Mouse (Mus musculus): ENCODE results near the gene Phactr4. TPM values are rescaled to one million over a fixed set of nuclear protein-coding genes. Genes with fewer than 3 reads are reported as not detected.

Phactr4 gene
- total and polyA plus RNA-seq, 3 experiments = 0.95 to 9.6 (median 1.4) TPM

- peaks cover 54 to 67% of the 10 kb centered on the region in 2 experiments for H3K36me3 ChIP-seq (replicated peaks in 1 of 2; ENCODE audit: control insufficient read depth in 1 of 2, insufficient read depth in 1 of 2, low read length in 1 of 2)
- H3K4me1 ChIP-seq (ENCODE audit: control insufficient read depth in 1 of 2, insufficient read depth in 2 of 2) = peaks cover 0 to 7% of the 10 kb centered on the region in 2 experiments; a peak in 2 of 4 replicates
- in situ Hi-C loops (cut with MboI; ENCODE audit: low pct_ligation_motif_present, low pct_unique_long_range_greater_than_20kb, low sequenced_read_pairs) = no loop called here
- peaks cover 16% of the 10 kb centered on the region for H3K79me2 ChIP-seq (replicated peaks; ENCODE audit: control insufficient read depth, extremely low read depth, insufficient read depth, poor library complexity, severe bottlenecking)
- H3K9me3 ChIP-seq (replicated peaks; ENCODE audit: low read length) = no peaks in the 10 kb centered on the region
- H3K9ac ChIP-seq (ENCODE audit: insufficient read depth, low read depth) = no peak overlapping the region
- H3K27me3 ChIP-seq (replicated peaks) = no peaks in the 10 kb centered on the region
- no peak overlapping the region for H3K4me3 ChIP-seq (replicated peaks in 1 of 3; ENCODE audit: low read depth in 2 of 3, low read length in 2 of 3, poor library complexity in 1 of 3)
- H3K4me2 ChIP-seq (ENCODE audit: insufficient read depth, low read depth, poor library complexity, severe bottlenecking) = no peak overlapping the region
- DNase-seq (ENCODE audit: extremely low read depth) = no peak
- H3K27ac ChIP-seq (ENCODE audit: insufficient read depth, low read depth) = no peak overlapping the region
- TF ChIP-seq PAX5 (IDR thresholded peaks at IDR 0.05; ENCODE audit: low read length) (no peak), BHLHE40 (IDR thresholded peaks at IDR 0.05; ENCODE audit: low read depth, low read length) (no peak), RCOR1 (conservative IDR thresholded peaks at IDR 0.05; ENCODE audit: low read depth, low read length) (no peak), UBTF (IDR thresholded peaks at IDR 0.05; ENCODE audit: low read depth, low read length) (no peak), RAD21 (IDR thresholded peaks at IDR 0.05; ENCODE audit: low read depth, low read length) (no peak), ETS1 (conservative IDR thresholded peaks at IDR 0.05; ENCODE audit: low read depth, low read length) (no peak), GABPA (IDR thresholded peaks at IDR 0.05; ENCODE audit: insufficient replicate concordance, low read depth, low read length) (no peak), ZKSCAN1 (IDR thresholded peaks at IDR 0.05; ENCODE audit: borderline replicate concordance, low read depth, low read length) (no peak), CTCF (conservative IDR thresholded peaks at IDR 0.05 in 1 of 2, IDR thresholded peaks at IDR 0.05 in 1 of 2; ENCODE audit: low read depth in 2 of 2, low read length in 2 of 2) (no peak), CHD1 (IDR thresholded peaks at IDR 0.05; ENCODE audit: low read depth, low read length) (no peak), MAZ (IDR thresholded peaks at IDR 0.05; ENCODE audit: low read depth, low read length) (no peak), TCF12 (IDR thresholded peaks at IDR 0.05; ENCODE audit: low read depth, low read length) (no peak), MEF2A (IDR thresholded peaks at IDR 0.05; ENCODE audit: borderline replicate concordance, low read depth, low read length) (no peak), E2F4 (IDR thresholded peaks at IDR 0.05; ENCODE audit: insufficient replicate concordance, low read depth, low read length) (no peak), JUND (conservative IDR thresholded peaks at IDR 0.05; ENCODE audit: low read depth, low read length) (no peak), JUN (IDR thresholded peaks at IDR 0.05; ENCODE audit: insufficient read depth, low read depth, low read length) (no peak), HCFC1 (IDR thresholded peaks at IDR 0.05; ENCODE audit: low read depth, low read length) (no peak)
- dilution Hi-C loops (cut with MboI; ENCODE audit: extremely low pct_ligation_motif_present, extremely low pct_unique_long_range_greater_than_20kb, low sequenced_read_pairs) = no loop called here
Measured at GRCm38 (mm10) chr4:132332880-132333279, 89.4 kb downstream of the Phactr4 start.

GRCm38 (mm10) chr4:132331960-132332359 is 90.3 kb downstream of the Phactr4 start:
- dilution Hi-C loops (cut with MboI; ENCODE audit: extremely low pct_ligation_motif_present, extremely low pct_unique_long_range_greater_than_20kb, low sequenced_read_pairs) (no loop called here), in situ Hi-C loops (cut with MboI; ENCODE audit: low pct_ligation_motif_present, low pct_unique_long_range_greater_than_20kb, low sequenced_read_pairs) (no loop called here)
- H3K79me2 ChIP-seq (replicated peaks; ENCODE audit: control insufficient read depth, extremely low read depth, insufficient read depth, poor library complexity, severe bottlenecking) = peaks cover 11% of the 10 kb centered on the region
- TF ChIP-seq TCF12 (IDR thresholded peaks at IDR 0.05; ENCODE audit: low read depth, low read length) (no peak), USF1 (IDR thresholded peaks at IDR 0.05; ENCODE audit: low read depth, low read length) (no peak)
- no peaks in the 10 kb centered on the region for H3K9me3 ChIP-seq (replicated peaks; ENCODE audit: low read length)
- peaks cover 0 to 7% of the 10 kb centered on the region in 2 experiments; a peak in 2 of 4 replicates for H3K4me1 ChIP-seq (ENCODE audit: control insufficient read depth in 1 of 2, insufficient read depth in 2 of 2)
- H3K27ac ChIP-seq (ENCODE audit: insufficient read depth, low read depth) = no peak overlapping the region
- no peak overlapping the region for H3K4me3 ChIP-seq (replicated peaks in 1 of 3; ENCODE audit: low read depth in 2 of 3, low read length in 2 of 3, poor library complexity in 1 of 3)
- no peaks in the 10 kb centered on the region for H3K27me3 ChIP-seq (replicated peaks)
- peaks cover 46 to 58% of the 10 kb centered on the region in 2 experiments for H3K36me3 ChIP-seq (replicated peaks in 1 of 2; ENCODE audit: control insufficient read depth in 1 of 2, insufficient read depth in 1 of 2, low read length in 1 of 2)
- no peak for DNase-seq (ENCODE audit: extremely low read depth)
- H3K4me2 ChIP-seq (ENCODE audit: insufficient read depth, low read depth, poor library complexity, severe bottlenecking) = no peak overlapping the region
- no peak overlapping the region for H3K9ac ChIP-seq (ENCODE audit: insufficient read depth, low read depth)
